Mouse (Mus musculus): Measurements from ENCODE around the gene Gm12800.
"Not testable (repeated sequence)": the region's sequence is repeated elsewhere in the genome, so short reads cannot be mapped to it uniquely, and the experiment has no call there.

DNA sequence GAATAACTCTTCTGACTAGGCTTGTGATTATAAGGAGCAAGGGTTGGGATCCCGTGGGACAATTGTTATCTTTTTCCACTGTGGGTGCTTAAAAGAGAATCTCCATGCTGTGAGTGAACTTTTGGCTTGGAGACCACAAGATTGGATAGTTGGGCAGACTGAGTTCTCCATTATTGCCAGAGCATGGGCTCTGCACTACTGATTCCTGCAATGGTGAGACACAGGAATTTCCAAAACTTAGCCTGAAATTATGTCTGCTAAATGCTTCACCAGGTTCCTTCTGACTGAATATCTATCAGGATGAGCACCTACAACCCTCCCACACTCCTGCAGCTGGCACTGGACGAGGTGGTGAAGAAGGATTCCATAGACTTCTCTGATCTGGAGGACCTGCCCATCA is 31.2 kb downstream of the Gm12800 start, which contains the start of gene Gm12794:
- TF ChIP-seq HCFC1 (IDR thresholded peaks at IDR 0.05; ENCODE audit: borderline replicate concordance, insufficient read depth, low read length); ZC3H11A (IDR thresholded peaks at IDR 0.05; ENCODE audit: borderline replicate concordance, low read depth, low read length); MAFK (IDR thresholded peaks at IDR 0.05; ENCODE audit: insufficient read depth, low read depth, low read length); CHD2 (IDR thresholded peaks at IDR 0.05; ENCODE audit: low read depth, low read length); ZNF384 (IDR thresholded peaks at IDR 0.05; ENCODE audit: low read depth, low read length): not testable (repeated sequence)
